Mouse (Mus musculus) Patski (cell line): ENCODE data around the gene Amotl1. TPM values are rescaled to one million over a fixed set of nuclear protein-coding genes. Genes with fewer than 3 reads are reported as not detected.

Experiments
- ATAC-seq: fragments of 100-300 bp; one replicate; pipeline ENCODE4 v1.8.0; 2021
- CTCF ChIA-PET: fragments of 350-600 bp; sonication (Branson Sonifier 250); formaldehyde crosslinking; loops from one replicate; lab custom pipeline; 2022; ENCODE audit warnings: inconsistent platforms; lab: Charles Lee
- POLR2A ChIA-PET: fragments of 350-600 bp; sonication (Branson Sonifier 250); formaldehyde crosslinking; loops from one replicate; lab custom pipeline; 2022; ENCODE audit warnings: antibody characterized with exemption, inconsistent platforms; lab: Charles Lee
- DNase-seq: peaks from one replicate; pipeline ENCODE4 v3.0.0-alpha.2; 2011; ENCODE audit warnings: low read depth, low spot score
- H3K27me3 ChIP-seq: fragments of 371-371 bp; one replicate; pipeline ENCODE4 v1.5.1; 2021
- CTCF ChIP-seq: fragments of 100-300 bp; IDR thresholded peaks from one replicate; pipeline ENCODE4 v1.5.1; 2021
- in situ Hi-C: fragments of 300-500 bp; cut with MboI; formaldehyde crosslinking; loops from 3 replicates; pipeline ENCODE4 v1.11.1; 2018; ENCODE audit warnings: low pct_unique_long_range_greater_than_20kb, mixed read lengths
- polyA plus RNA-seq: library from polyadenylated mRNA; unstranded; gene quantifications from one replicate; pipeline ENCODE4 v1.2.3, GENCODE M21; 2021

Amotl1 gene
- polyA plus RNA-seq, 1 experiment from 2014 or later, result 44.1 TPM

- ChIA-PET POLR2A (no interaction called here), CTCF (interaction anchor here (1.0 to 1.2 kb wide), 2 partner anchors 10 to 23 kb away, joined by 3 read pairs; no protein-coding TSS in a partner anchor)
- in situ Hi-C loops, result no loop called here
Measured at GRCm38 (mm10) chr9:14666071-14666470, 21.2 kb upstream of the Amotl1 start.

GRCm38 (mm10) chr9:14663591-14663990, 18.7 kb upstream of the Amotl1 start:
- ATAC-seq (no peak), DNase-seq (no peak)
- in situ Hi-C loops, result no loop called here
- CTCF ChIA-PET, result interaction anchor here (0.9 to 1.4 kb wide), 2 partner anchors 10 to 12 kb away, joined by 3 read pairs; no protein-coding TSS in a partner anchor
- POLR2A ChIA-PET, result no interaction called here
- no peaks in the 10 kb centered on the region for H3K27me3 ChIP-seq
- TF ChIP-seq CTCF, result no peak

More at GRCm38 (mm10) chr9:14666071-14666470, 21.2 kb upstream of the Amotl1 start:
- ATAC-seq (no peak), DNase-seq (no peak)
- no peaks in the 10 kb centered on the region for H3K27me3 ChIP-seq
- TF ChIP-seq CTCF, result no peak

DNA sequence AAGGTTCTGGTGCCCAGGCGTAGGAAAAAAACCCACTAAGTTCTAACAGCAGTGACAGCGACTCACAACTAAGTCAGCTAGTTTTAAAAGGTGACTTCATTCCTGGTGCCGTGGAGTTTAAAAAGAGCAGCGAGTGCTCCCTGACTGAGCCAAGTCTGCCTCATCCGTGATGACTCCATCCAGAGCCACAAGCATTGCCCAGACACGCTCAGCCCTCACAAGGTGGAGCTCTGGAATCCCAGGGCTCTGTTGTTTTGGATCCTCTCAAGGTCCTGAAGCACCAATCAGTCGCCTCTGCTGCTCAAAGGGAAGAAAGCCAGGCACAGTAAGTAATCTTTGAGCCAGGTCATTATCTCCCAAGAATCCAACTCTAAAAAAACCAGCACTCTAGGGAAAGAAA, 18.0 kb upstream of the Amotl1 start:
- H3K27me3 ChIP-seq, result no peaks in the 10 kb centered on the region
- TF ChIP-seq CTCF, result no peak
- ChIA-PET CTCF (interaction anchor here (1.0 to 1.4 kb wide), 2 partner anchors 13 to 98 kb away, joined by 3 read pairs; no protein-coding TSS in a partner anchor), POLR2A (no interaction called here)
- ATAC-seq (no peak), DNase-seq (no peak)
- in situ Hi-C loops, result no loop called here

GRCm38 (mm10) chr9:14662138-14662537, 17.3 kb upstream of the Amotl1 start:
- ChIA-PET POLR2A (interaction anchor here (0.9 kb wide), 1 partner anchor 48 kb away, joined by 3 read pairs; no protein-coding TSS in a partner anchor), CTCF (interaction anchor here (0.7 to 1.3 kb wide), 3 partner anchors 17 to 138 kb away, joined by 3 to 4 read pairs (median 3); no protein-coding TSS in a partner anchor)
- TF ChIP-seq CTCF, result no peak
- no peak for ATAC-seq
- DNase-seq, result no peak
- H3K27me3 ChIP-seq, result no peaks in the 10 kb centered on the region
- in situ Hi-C loops, result no loop called here

GRCm38 (mm10) chr9:14657926-14658325, 13.1 kb upstream of the Amotl1 start:
- ChIA-PET POLR2A (interaction anchor here (1.2 kb wide), 1 partner anchor 11 kb away, joined by 3 read pairs; no protein-coding TSS in a partner anchor), CTCF (no interaction called here)
- no peak for TF ChIP-seq CTCF
- no peak for ATAC-seq
- H3K27me3 ChIP-seq, result no peaks in the 10 kb centered on the region
- in situ Hi-C loops, result no loop called here
- no peak for DNase-seq

GRCm38 (mm10) chr9:14654010-14654409, 9.2 kb upstream of the Amotl1 start:
- ChIA-PET POLR2A (no interaction called here), CTCF (interaction anchor here (1.1 kb wide), 2 partner anchors 10 to 88 kb away, joined by 3 to 4 read pairs; no protein-coding TSS in a partner anchor)
- no peak for DNase-seq
- H3K27me3 ChIP-seq, result no peaks in the 10 kb centered on the region
- in situ Hi-C loops, result no loop called here
- TF ChIP-seq CTCF, result peak; percentile 54
- ATAC-seq, result no peak

DNA sequence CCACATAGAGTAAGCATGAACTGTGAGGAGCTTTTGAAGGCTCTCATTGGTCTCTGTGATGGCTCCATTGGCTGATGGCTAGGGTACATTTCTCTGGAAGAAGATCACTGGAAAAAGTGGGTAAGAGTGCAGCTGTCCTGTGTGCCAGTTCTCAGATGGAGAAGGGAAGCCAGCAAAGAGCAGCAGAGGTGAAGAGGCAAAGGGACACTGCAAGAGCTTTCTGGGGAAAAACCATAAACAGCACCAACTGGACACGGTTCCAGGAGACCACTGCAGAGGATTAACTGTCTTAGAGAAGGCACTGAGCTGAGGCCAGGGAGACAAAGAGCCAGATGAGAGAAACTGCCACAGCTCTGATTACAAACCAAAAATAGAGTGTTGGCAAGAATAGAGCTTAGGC, 7.9 kb upstream of the Amotl1 start:
- TF ChIP-seq CTCF, result no peak
- DNase-seq (no peak), ATAC-seq (no peak)
- no peaks in the 10 kb centered on the region for H3K27me3 ChIP-seq
- ChIA-PET POLR2A (interaction anchor here (0.5 kb wide), 1 partner anchor 153 kb away, joined by 3 read pairs; the partner anchor contains the start of gene Kdm4d), CTCF (interaction anchor here (0.7 to 1.7 kb wide), 5 partner anchors 9 to 127 kb away, joined by 3 to 6 read pairs (median 3); no protein-coding TSS in a partner anchor)
- in situ Hi-C loops, result no loop called here

DNA sequence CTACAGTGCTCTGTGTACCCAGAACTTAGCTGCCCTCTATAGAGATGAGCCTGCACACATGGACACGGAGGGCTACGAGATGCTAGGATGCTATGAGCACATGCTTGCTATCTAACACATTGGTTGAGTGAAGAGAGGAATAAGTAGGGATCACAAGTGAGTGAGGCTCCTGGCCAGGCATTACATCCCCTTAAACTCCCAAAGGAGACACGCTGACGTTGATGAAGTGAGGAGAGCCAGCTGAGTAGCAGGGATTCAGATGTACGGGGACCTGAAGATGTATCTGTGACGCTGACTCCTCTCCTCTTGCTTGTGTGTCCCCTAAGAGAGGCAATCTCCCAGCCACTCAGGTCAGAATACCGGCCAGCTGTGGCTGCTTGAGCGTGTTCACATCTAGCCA, 3.0 kb upstream of the Amotl1 start:
- ATAC-seq, result no peak
- in situ Hi-C loops, result no loop called here
- ChIA-PET POLR2A (no interaction called here), CTCF (interaction anchor here (1.2 kb wide), 1 partner anchor 23 kb away, joined by 4 read pairs; no protein-coding TSS in a partner anchor)
- DNase-seq, result no peak
- no peak for TF ChIP-seq CTCF
- H3K27me3 ChIP-seq, result no peaks in the 10 kb centered on the region

DNA sequence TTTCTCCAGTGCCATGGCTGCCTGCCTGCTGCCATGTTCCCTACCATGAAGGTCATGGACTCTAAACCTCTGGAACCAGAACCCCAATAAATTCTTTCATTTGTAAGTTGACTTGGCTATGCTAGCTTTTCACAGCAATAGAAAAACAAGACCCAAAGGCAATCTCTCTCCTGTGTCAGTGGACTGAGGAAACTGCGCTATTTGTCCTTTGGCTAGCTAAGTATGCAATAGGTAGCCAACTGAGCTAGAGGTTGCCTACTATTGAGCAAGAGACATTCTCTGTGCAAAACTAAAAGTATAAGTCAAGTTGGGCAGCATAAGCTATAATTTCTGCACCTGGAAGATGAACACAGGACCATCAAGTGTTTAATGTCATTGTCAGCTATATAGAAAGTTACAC, 1.8 kb upstream of the Amotl1 start:
- H3K27me3 ChIP-seq, result no peaks in the 10 kb centered on the region
- ATAC-seq, result no peak
- CTCF ChIA-PET, result no interaction called here
- POLR2A ChIA-PET, result interaction anchor here (0.9 kb wide), 1 partner anchor 12 kb away, joined by 3 read pairs; no protein-coding TSS in a partner anchor
- no peak for TF ChIP-seq CTCF
- no peak for DNase-seq
- in situ Hi-C loops, result no loop called here

DNA sequence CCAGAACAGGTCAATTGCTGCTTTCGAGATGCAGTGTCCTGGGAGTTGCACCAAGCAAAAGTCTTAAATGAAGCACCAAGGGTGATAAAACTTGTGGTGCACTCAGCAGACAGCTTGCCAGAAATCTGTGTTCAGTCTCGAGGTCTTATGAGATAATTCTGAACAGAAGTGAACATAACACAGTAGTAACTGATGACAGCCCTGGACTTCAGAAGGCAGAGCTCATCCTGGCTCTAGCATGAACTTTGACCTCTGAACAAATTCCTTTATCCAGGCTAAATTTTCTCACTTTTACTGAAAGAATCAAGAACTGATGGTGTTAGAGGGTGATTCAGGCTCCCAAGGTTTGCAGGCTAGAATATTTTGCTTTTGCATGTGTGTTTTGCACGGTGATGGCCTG, 1.2 kb upstream of the Amotl1 start:
- DNase-seq (no peak), ATAC-seq (no peak)
- ChIA-PET CTCF (no interaction called here), POLR2A (no interaction called here)
- H3K27me3 ChIP-seq, result no peaks in the 10 kb centered on the region
- in situ Hi-C loops, result no loop called here
- no peak for TF ChIP-seq CTCF

DNA sequence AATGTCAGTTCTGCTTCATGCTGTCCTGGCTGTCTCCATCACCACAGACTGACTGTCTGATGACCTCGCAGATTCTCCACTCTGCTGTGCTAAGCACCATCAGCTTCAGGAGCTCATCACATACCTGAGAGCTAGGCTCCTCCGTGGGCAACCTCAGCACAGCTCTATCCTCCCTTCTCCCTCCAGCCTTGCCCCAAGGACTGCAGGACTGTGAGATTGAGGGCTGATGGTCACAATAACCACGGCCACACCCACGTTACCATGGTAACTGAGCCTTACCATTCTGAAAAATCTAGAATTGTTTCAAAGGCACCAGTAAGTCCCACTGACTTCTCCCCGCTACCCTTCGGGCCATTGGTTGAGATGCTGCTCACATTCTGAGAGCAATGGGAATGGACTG, 1.5 kb downstream of the Amotl1 start:
- H3K27me3 ChIP-seq, result no peaks in the 10 kb centered on the region
- CTCF ChIA-PET, result interaction anchor here (0.8 to 2.3 kb wide), 5 partner anchors 9 to 55 kb away, joined by 3 to 6 read pairs (median 3); no protein-coding TSS in a partner anchor
- in situ Hi-C loops, result no loop called here
- ATAC-seq (no peak), DNase-seq (no peak)
- POLR2A ChIA-PET, result no interaction called here
- TF ChIP-seq CTCF, result no peak
